Mouse (Mus musculus) mature B cell (primary cell): ENCODE data around the gene Nr1h2.

Experiments used
- in situ Hi-C: fragments of 300-500 bp; cut with MboI; formaldehyde crosslinking; loops from 2 replicates; pipeline ENCODE4 v1.14.3; 2019

The Nr1h2 gene

GRCm38 (mm10) chr7:44529518-44529917 is 24.2 kb downstream of the Nr1h2 start:
- in situ Hi-C loops, result no loop called here

- in situ Hi-C loops, result no loop called here
Observed at GRCm38 (mm10) chr7:44527483-44528398, 26.0 kb downstream of the Nr1h2 start.

GRCm38 (mm10) chr7:44526414-44527154 is 27.2 kb downstream of the Nr1h2 start:
- in situ Hi-C loops, result no loop called here

- in situ Hi-C loops, result no loop called here
Observed at GRCm38 (mm10) chr7:44525126-44525832, 28.5 kb downstream of the Nr1h2 start.

GRCm38 (mm10) chr7:44524502-44524901 is 29.2 kb downstream of the Nr1h2 start, which contains the start of gene Mybpc2:
Gene Mybpc2, minus strand, starts transcription at chr7:44524656.
- in situ Hi-C loops, result no loop called here

- in situ Hi-C loops, result no loop called here
Observed at GRCm38 (mm10) chr7:44523056-44523455, 30.7 kb downstream of the Nr1h2 start.

- in situ Hi-C loops, result no loop called here
Observed at GRCm38 (mm10) chr7:44521710-44522109, 32.0 kb downstream of the Nr1h2 start.

GRCm38 (mm10) chr7:44520990-44521389 is 32.8 kb downstream of the Nr1h2 start:
- in situ Hi-C loops, result no loop called here

- in situ Hi-C loops, result no loop called here
Observed at GRCm38 (mm10) chr7:44519240-44519913, 34.4 kb downstream of the Nr1h2 start.

GRCm38 (mm10) chr7:44507491-44507890 is 46.3 kb downstream of the Nr1h2 start:
- in situ Hi-C loops, result loop anchor here (5.0 kb wide), 1 partner anchor 135 kb away; no protein-coding TSS in a partner anchor

- in situ Hi-C loops, result no loop called here
Observed at GRCm38 (mm10) chr7:44501563-44502115, 52.1 kb downstream of the Nr1h2 start.

- in situ Hi-C loops, result no loop called here
Observed at GRCm38 (mm10) chr7:44500046-44500445, 53.7 kb downstream of the Nr1h2 start.
